Mouse (Mus musculus) brain, embryonic 14.5 days (tissue): ENCODE measurements around the gene Helz2.

ENCODE experiments used
- CTCF ChIP-seq: fragments of 200-500 bp; IDR thresholded peaks from 2 replicates; pipeline ENCODE4 v1.5.1; 2012; ENCODE audit warnings: inconsistent platforms, mild to moderate bottlenecking, moderate library complexity, borderline replicate concordance; ENCODE audit not compliant: insufficient read depth, insufficient read length; ENCODE audit errors: extremely low read depth
- POLR2A ChIP-seq: fragments of 200-500 bp; IDR thresholded peaks from 2 replicates; pipeline ENCODE4 v1.6.1; 2012; ENCODE audit warnings: mild to moderate bottlenecking, inconsistent platforms, borderline replicate concordance; ENCODE audit not compliant: poor library complexity, insufficient read depth, insufficient read length, severe bottlenecking; ENCODE audit errors: extremely low read depth

DNA sequence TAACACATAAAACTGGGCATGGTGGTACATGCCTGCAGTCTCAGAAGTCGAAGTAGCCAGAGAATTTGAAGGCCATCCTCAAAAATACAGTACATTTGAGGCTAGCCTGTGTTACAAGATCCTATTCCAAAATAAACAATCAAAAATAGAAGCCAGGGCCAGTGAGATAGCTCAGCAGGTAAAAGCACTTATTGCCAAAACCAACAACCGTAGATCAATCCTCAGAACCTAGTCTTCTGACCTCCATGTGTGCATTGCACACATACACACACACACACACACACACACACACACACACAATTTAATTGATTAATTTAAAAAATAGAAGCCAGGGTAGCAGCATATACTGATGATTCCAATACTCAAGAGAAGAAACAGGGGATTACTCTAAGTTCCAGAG is 25.0 kb upstream of the Helz2 start:
- TF ChIP-seq CTCF = no peak
- no peak for TF ChIP-seq POLR2A
